Mouse (Mus musculus) cortical plate, adult 2 months (tissue): ENCODE results near the gene Rap1a.

Source experiments
- CTCF ChIP-seq: fragments of 200-500 bp; IDR thresholded peaks from 2 replicates; pipeline ENCODE4 v1.5.1; 2011; ENCODE audit warnings: mild to moderate bottlenecking, control low read depth, low read length; ENCODE audit not compliant: insufficient read depth; ENCODE audit errors: extremely low read depth
- POLR2A ChIP-seq: fragments of 200-500 bp; IDR thresholded peaks from 2 replicates; pipeline ENCODE4 v1.6.1; 2011; ENCODE audit warnings: mild to moderate bottlenecking, low read length, control low read depth; ENCODE audit not compliant: insufficient read depth; ENCODE audit errors: extremely low read depth

DNA sequence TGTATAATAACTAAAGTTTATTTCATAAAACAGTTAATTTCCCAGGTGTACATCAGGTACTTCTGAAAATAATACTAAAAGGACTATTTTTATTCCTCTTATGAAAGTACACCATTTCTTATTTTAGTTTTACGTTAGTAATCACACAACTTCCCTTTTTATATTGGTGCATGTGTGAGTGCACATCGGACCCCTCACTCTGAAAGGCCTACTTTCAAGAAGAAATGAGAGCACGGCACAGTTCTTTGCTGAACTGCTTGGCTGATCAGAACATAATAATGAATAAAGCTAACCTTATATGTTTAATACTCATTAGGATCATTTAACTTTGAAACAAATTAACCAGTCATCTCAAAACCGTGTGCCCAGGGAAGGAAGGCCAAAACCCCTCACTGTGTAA lies 4.4 kb downstream of the Rap1a start:
- TF ChIP-seq CTCF, result no peak
- no peak for TF ChIP-seq POLR2A
